Mouse (Mus musculus) intestine, embryonic 14.5 days (tissue): ENCODE results near the gene Arhgap15. TPM values are rescaled to one million over a fixed set of nuclear protein-coding genes. Genes with fewer than 3 reads are reported as not detected.

Experiments
- ATAC-seq: fragments of 200-750 bp; cut with Nextera tagmentation; replicated peaks from 2 replicates; pipeline ENCODE4 v1.8.0; 2017; ENCODE audit warnings: low read depth, moderate number of reproducible peaks, moderate TSS enrichment, moderate library complexity; ENCODE audit not compliant: low FRiP score, low TSS enrichment
- DNase-seq: peaks from one replicate; pipeline ENCODE4 v3.0.0-alpha.2; 2018; ENCODE audit warnings: low spot score
- H3K27ac ChIP-seq: fragments of 300-500 bp; sonication (generic); 2 replicates; pipeline ENCODE4 v1.5.1; 2014; ENCODE audit warnings: low read depth, mild to moderate bottlenecking, control low read depth
- H3K27me3 ChIP-seq: fragments of 300-500 bp; sonication (generic); replicated peaks from 2 replicates; pipeline ENCODE4 v1.6.1; 2014; ENCODE audit warnings: low read length, control low read depth; ENCODE audit not compliant: control insufficient read depth, insufficient read depth
- H3K36me3 ChIP-seq: fragments of 300-500 bp; sonication (generic); 2 replicates; pipeline ENCODE4 v1.6.1; 2014; ENCODE audit warnings: low read length, control low read depth; ENCODE audit not compliant: control insufficient read depth, insufficient read depth
- H3K4me1 ChIP-seq: fragments of 300-500 bp; sonication (generic); replicated peaks from 2 replicates; pipeline ENCODE4 v1.6.1; 2014; ENCODE audit warnings: low read length, control low read depth, mixed read lengths; ENCODE audit not compliant: control insufficient read depth, insufficient read depth
- H3K4me2 ChIP-seq: fragments of 300-500 bp; sonication (generic); 2 replicates; pipeline ENCODE4 v1.6.1; 2014; ENCODE audit warnings: low read length
- H3K4me3 ChIP-seq: fragments of 300-500 bp; sonication (generic); 2 replicates; pipeline ENCODE4 v1.5.1; 2014; ENCODE audit warnings: low read depth, low read length, control low read depth, mixed read lengths
- H3K9ac ChIP-seq: fragments of 300-500 bp; sonication (generic); 2 replicates; pipeline ENCODE4 v1.6.1; 2014; ENCODE audit warnings: mild to moderate bottlenecking, low read length
- H3K9me3 ChIP-seq: fragments of 300-500 bp; sonication (generic); 2 replicates; pipeline ENCODE4 v1.6.1; 2016; ENCODE audit warnings: low read length, control low read depth; ENCODE audit not compliant: control insufficient read depth
- WGBS: fragments of 180-500 bp; shearing (Covaris S2); extraction: QIAGEN DNeasy Blood & Tissue Kit; methylation state at CpG from one replicate; pipeline ENCODE4 v1.1.7; 2014; 5-methylcytosine and 5-hydroxymethylcytosine counted together
- polyA plus RNA-seq: library from polyadenylated mRNA; unstranded; fragments of >200 nt; fragmentation: Nextera tagmentation; extraction: Ambion mirVana; gene quantifications from 2 replicates; pipeline ENCODE4 v1.2.1, GENCODE M21; 2014

Arhgap15 gene
- polyA plus RNA-seq, 1 experiment from 2014 or later = 1.5 TPM

DNA sequence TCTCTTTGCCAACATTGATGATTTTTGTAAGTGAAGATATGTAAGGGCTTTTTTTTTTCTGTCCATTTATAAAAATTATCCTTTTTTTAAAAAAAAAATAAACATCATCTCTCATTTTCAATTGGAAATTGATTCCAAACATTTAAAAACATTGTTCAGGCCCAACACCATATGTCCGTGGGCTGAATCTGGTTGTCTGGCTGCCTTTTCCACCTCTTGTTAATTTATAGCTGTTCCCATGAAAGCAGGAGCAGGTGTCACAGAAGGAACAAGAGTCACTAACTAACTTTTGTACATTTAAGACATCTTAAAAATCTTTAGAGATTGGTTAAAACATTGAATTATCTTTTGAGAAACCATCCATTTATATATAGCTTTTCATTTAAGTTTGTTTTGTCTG lies 15.8 kb downstream of the Arhgap15 start:
- Histone ChIP-seq H3K4me3 (no peak overlapping the region), H3K36me3 (no peaks in the 10 kb centered on the region), H3K4me2 (no peak overlapping the region), H3K27ac (no peak overlapping the region), H3K9ac (no peak overlapping the region), H3K4me1 (no peaks in the 10 kb centered on the region), H3K27me3 (no peaks in the 10 kb centered on the region), H3K9me3 (no peaks in the 10 kb centered on the region)
- WGBS = 57% methylated on average over 1 of the region's 1 CpGs
- ATAC-seq = no peak
- no peak for DNase-seq

DNA sequence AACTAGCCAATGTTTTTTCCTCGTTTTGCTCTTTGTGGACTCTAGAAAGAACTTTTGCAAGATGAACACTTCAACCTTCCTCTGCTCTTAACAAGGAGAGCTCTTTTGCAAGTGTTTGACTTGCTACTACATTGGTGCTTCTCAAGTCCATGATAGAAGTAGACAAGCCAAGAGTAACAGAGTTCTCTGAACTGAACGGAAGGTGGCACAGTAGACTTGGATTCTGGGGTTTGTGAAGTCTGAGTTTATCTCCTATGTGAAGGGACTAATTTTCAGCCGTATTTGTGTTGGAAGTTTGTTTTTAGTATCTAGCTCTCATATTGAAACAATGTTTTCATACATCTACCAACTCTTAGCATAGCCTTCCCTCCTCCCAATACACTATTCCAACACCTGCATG lies 17.6 kb downstream of the Arhgap15 start:
- H3K9me3 ChIP-seq = no peaks in the 10 kb centered on the region
- no peak overlapping the region for H3K4me3 ChIP-seq
- no peak for DNase-seq
- no peaks in the 10 kb centered on the region for H3K27me3 ChIP-seq
- H3K36me3 ChIP-seq = no peaks in the 10 kb centered on the region
- H3K9ac ChIP-seq = no peak overlapping the region
- no peak overlapping the region for H3K4me2 ChIP-seq
- no peak overlapping the region for H3K27ac ChIP-seq
- no peaks in the 10 kb centered on the region for H3K4me1 ChIP-seq
- no peak for ATAC-seq
- 88% methylated on average over 3 of the region's 3 CpGs for WGBS

DNA sequence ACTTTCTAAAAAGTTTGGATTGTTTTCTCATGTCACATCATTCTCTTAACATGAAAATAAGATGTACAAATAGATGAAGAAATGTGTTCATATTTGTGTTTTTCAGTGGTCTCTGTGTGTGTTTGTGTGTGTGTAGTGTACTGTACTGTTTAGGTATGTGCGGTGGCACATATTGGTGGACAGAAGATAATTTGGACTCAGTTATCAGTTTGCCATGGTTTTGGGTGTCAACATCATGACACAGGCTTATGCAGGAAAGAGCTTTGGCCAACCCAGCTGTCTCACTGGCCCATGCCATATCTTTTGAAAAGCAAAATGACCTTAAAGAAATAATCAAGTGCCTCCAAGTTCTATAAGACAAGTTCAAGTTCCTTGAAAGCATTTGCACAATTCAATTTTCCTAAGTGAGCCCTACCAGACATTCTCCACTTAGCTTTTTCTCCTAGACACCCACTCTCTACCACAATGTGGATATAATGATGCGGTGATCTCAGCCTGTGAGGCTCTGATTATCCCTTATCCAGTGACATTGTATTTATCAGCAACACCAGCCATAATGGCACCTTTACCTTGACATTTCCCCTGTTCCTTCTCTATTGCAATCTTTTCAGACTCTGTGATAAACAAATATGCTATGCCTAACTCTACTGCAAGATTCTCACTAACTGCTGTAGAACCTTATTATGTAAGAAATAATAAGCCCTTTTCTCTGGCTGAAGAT lies 21.4 kb downstream of the Arhgap15 start:
- DNase-seq = no peak
- Histone ChIP-seq H3K9ac (no peak overlapping the region), H3K27me3 (no peaks in the 10 kb centered on the region), H3K9me3 (no peaks in the 10 kb centered on the region), H3K4me1 (no peaks in the 10 kb centered on the region), H3K4me3 (no peak overlapping the region), H3K4me2 (no peak overlapping the region), H3K36me3 (no peaks in the 10 kb centered on the region), H3K27ac (no peak overlapping the region)
- 92% methylated on average over 2 of the region's 2 CpGs for WGBS
- ATAC-seq = no peak

DNA sequence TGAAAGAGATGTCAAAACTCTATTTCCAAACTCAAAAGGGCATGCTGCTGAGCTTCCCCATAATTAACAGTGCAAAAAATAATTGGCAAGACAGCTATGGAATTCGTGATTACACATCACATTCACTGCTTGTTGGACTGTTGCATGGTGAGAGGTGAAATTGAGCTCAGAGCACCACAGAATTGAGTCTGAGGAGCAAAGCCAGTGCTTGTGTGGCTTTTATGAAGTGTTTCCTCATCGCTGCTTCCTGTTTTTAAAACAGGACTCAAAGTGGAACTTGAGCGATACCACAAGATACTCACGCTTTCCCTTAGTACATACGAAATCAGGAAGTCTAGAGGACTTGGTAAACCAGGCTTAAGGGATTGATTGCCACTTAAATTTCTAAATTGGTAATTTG lies 24.0 kb downstream of the Arhgap15 start:
- no peaks in the 10 kb centered on the region for H3K4me1 ChIP-seq
- H3K4me3 ChIP-seq = no peak overlapping the region
- no peaks in the 10 kb centered on the region for H3K36me3 ChIP-seq
- ATAC-seq (no peak), DNase-seq (no peak)
- 81% methylated on average over 5 of the region's 5 CpGs for WGBS
- no peak overlapping the region for H3K9ac ChIP-seq
- H3K27ac ChIP-seq = no peak overlapping the region
- no peaks in the 10 kb centered on the region for H3K27me3 ChIP-seq
- H3K4me2 ChIP-seq = no peak overlapping the region
- no peaks in the 10 kb centered on the region for H3K9me3 ChIP-seq

DNA sequence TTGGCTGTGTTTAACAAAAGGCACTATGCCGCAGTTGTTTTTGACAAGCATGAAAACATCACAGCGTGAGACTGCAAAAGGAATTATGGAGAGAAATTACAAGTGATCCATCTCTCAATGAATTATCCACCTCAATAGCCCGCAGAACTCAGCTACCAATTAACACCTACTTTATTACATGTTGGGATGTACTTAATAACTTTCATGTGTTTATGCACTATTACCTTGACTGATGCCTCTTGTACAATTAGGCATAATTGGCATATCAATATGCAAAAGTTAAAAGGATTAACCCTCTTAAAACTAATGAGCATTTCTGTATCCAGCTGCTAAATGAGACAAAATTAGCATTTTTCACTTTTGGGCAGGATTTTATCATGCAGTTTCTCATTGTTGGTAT lies 33.5 kb downstream of the Arhgap15 start:
- 90% methylated on average over 3 of the region's 3 CpGs for WGBS
- H3K4me1 ChIP-seq = no peaks in the 10 kb centered on the region
- ATAC-seq (no peak), DNase-seq (no peak)
- H3K4me3 ChIP-seq = no peak overlapping the region
- no peaks in the 10 kb centered on the region for H3K36me3 ChIP-seq
- 0 out of 2 replicates have a peak, but pooled peaks cover 3% of the 10 kb centered on the region for H3K27me3 ChIP-seq
- H3K9ac ChIP-seq = no peak overlapping the region
- H3K9me3 ChIP-seq = no peaks in the 10 kb centered on the region
- H3K27ac ChIP-seq = no peak overlapping the region
- H3K4me2 ChIP-seq = no peak overlapping the region

DNA sequence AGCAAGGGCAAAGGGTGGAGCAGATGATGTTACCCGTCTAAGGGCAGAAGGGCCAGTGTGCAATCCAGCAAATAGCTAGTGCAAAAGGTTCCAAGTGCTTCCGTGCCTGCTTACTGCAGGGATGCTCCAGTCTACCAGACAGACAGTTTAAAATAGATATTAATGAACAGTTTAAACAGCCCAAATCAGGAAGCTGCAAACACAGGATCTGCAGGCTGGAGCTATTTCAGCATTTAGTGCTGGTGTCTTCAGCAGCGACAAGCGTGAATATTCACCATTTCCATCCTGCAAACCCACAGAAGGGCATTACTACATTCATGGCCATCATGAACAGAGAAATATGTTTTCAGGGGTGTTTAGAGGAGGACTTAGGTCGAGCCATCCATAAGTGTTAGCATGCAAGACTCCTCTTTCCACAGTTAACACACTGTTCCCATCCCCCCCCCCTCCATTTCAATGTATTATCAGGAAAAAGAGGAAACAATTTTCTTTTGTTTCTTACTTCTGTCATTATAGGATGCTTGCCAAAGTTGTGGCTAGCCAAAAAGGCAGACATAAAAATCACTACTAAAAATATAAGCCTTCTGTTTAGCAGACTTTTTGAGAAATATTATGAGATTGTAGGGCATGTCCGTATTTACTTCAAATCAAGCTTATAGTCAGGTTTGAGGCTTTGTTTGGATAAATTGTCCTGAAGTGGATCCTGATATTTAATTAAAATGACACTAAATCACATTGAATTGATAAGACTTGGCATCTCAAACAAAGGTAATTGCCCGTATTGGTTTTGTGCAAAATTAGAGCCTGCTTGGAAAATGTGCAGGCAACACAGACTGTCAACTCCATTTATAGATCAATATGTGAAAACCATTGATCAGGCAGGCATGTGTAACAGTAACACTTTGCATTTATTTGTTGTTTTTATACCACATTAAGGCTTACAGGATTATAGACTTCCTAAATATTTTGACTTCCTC lies 35.4 kb downstream of the Arhgap15 start:
- no peaks in the 10 kb centered on the region for H3K36me3 ChIP-seq
- H3K9ac ChIP-seq = no peak overlapping the region
- 53% methylated on average over 7 of the region's 7 CpGs for WGBS
- no peaks in the 10 kb centered on the region for H3K4me1 ChIP-seq
- H3K27ac ChIP-seq = no peak overlapping the region
- H3K4me3 ChIP-seq = no peak overlapping the region
- DNase-seq (no peak), ATAC-seq (no peak)
- H3K27me3 ChIP-seq = 0 out of 2 replicates have a peak, but pooled peaks cover 3% of the 10 kb centered on the region
- H3K4me2 ChIP-seq = no peak overlapping the region
- H3K9me3 ChIP-seq = no peaks in the 10 kb centered on the region

DNA sequence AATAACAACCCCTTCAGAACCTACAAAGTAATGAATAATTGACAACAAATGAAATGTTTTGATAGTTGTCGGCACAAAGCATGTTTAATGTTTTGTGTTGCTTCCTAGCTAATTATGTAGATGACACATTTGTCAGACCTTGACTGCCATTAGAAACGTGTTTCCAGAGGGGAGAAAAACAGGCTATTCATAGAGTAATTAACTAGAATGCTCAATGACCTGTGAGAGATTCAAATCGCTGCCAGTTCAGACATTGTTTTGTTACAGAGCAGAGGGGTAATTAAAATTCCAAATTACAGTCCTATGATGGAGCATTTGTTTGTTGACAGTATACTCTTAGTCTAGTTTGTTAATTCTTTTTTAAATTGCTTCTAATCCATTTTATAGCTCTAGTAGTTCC lies 37.5 kb downstream of the Arhgap15 start:
- H3K4me1 ChIP-seq = no peaks in the 10 kb centered on the region
- no peak for ATAC-seq
- 46% methylated on average over 3 of the region's 3 CpGs for WGBS

DNA sequence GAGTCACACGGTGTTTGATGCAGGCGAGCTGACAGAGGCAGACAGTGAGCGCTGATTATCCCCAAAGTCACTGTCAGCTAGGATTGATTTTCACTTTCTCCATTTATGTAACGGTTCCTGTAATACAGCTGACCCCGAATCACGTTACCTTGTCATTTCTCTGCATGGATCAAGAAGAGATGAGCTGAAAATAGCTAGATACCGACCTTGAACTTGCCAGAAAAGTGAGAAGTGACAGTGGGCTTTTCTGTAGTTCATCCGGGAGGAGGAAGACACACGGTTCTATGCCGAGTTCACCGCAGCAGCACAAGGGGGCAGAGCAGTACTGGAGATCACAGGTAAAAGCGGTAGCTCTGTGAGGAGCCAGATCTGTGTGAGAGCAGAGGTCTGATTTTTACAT lies 38.5 kb downstream of the Arhgap15 start:
- Histone ChIP-seq H3K4me2 (no peak overlapping the region), H3K9ac (no peak overlapping the region), H3K27me3 (0 out of 2 replicates have a peak, but pooled peaks cover 3% of the 10 kb centered on the region), H3K4me1 (no peaks in the 10 kb centered on the region), H3K27ac (no peak overlapping the region), H3K4me3 (no peak overlapping the region), H3K9me3 (no peaks in the 10 kb centered on the region), H3K36me3 (no peaks in the 10 kb centered on the region)
- 48% methylated on average over 12 of the region's 12 CpGs for WGBS
- DNase-seq = no peak
- no peak for ATAC-seq

More for the DNA sequence above, 37.5 kb downstream of the Arhgap15 start:
- Histone ChIP-seq H3K36me3 (no peaks in the 10 kb centered on the region), H3K27ac (no peak overlapping the region), H3K4me2 (no peak overlapping the region), H3K4me3 (no peak overlapping the region), H3K9ac (no peak overlapping the region), H3K9me3 (no peaks in the 10 kb centered on the region), H3K27me3 (0 out of 2 replicates have a peak, but pooled peaks cover 3% of the 10 kb centered on the region)
- no peak for DNase-seq
